Mouse (Mus musculus): ENCODE results near the gene Hkdc1. TPM values are rescaled to one million over a fixed set of nuclear protein-coding genes. Genes with fewer than 3 reads are reported as not detected.

The Hkdc1 gene
- polyA plus RNA-seq, 1 experiment, result 14.2 TPM

Other genes with a start within 250 kb of the Hkdc1 start
- 29.5 and 39.0 TPM in 2 replicates for gene Tspan15, start 191.2 kb downstream of the Hkdc1 start, polyA plus RNA-seq (2012; rRNA removed)
- 0.18 and 0.27 TPM in 2 replicates for gene Tacr2, start 170.1 kb downstream of the Hkdc1 start, polyA plus RNA-seq (2012; rRNA removed)
- 206 and 220 TPM in 2 replicates for gene Hk1, start 42.6 kb downstream of the Hkdc1 start, polyA plus RNA-seq (2012; rRNA removed)
- gene 4930507D05Rik, start 27.0 kb upstream of the Hkdc1 start, polyA plus RNA-seq (2012; rRNA removed), result 0.95 and 1.1 TPM in 2 replicates
- gene Supv3l1, start 27.2 kb upstream of the Hkdc1 start, polyA plus RNA-seq (2012; rRNA removed), result 30.0 and 33.8 TPM in 2 replicates
- 37.0 and 41.5 TPM in 2 replicates for gene Vps26a, start 64.3 kb upstream of the Hkdc1 start, polyA plus RNA-seq (2012; rRNA removed)
- gene Srgn, start 105.0 kb upstream of the Hkdc1 start, polyA plus RNA-seq (2012; rRNA removed), result 15.3 and 18.9 TPM in 2 replicates
- gene Kif1bp, start 156.0 kb upstream of the Hkdc1 start, polyA plus RNA-seq (2012; rRNA removed), result 127 and 132 TPM in 2 replicates
- gene Ddx21, start 179.8 kb upstream of the Hkdc1 start, polyA plus RNA-seq (2012; rRNA removed), result 17.3 and 20.8 TPM in 2 replicates
- 88.5 and 95.5 TPM in 2 replicates for gene Ddx50, start 228.7 kb upstream of the Hkdc1 start, polyA plus RNA-seq (2012; rRNA removed)

Data from frontal cortex, adult 2 months (tissue).